Mouse (Mus musculus) hindbrain, embryonic 13.5 days (tissue): ENCODE results near the gene Gpc6. TPM values are rescaled to one million over a fixed set of nuclear protein-coding genes. Genes with fewer than 3 reads are reported as not detected.

Experiments used
- ATAC-seq: fragments of 200-750 bp; cut with Nextera tagmentation; 2 replicates; pipeline ENCODE4 v1.8.0; 2017; ENCODE audit warnings: moderate TSS enrichment; ENCODE audit not compliant: low FRiP score
- H3K27ac ChIP-seq: fragments of 300-500 bp; sonication (generic); 2 replicates; pipeline ENCODE4 v1.5.1; 2015; ENCODE audit warnings: inconsistent platforms, mild to moderate bottlenecking, moderate library complexity
- H3K27me3 ChIP-seq: fragments of 300-500 bp; sonication (generic); 2 replicates; pipeline ENCODE4 v1.6.1; 2015; ENCODE audit warnings: mild to moderate bottlenecking, inconsistent platforms
- H3K36me3 ChIP-seq: fragments of 300-500 bp; sonication (generic); 2 replicates; pipeline ENCODE4 v1.6.1; 2015; ENCODE audit warnings: mild to moderate bottlenecking, inconsistent platforms
- H3K4me1 ChIP-seq: fragments of 300-500 bp; sonication (generic); replicated peaks from 2 replicates; pipeline ENCODE4 v1.6.1; 2015; ENCODE audit warnings: inconsistent platforms
- H3K4me2 ChIP-seq: fragments of 300-500 bp; sonication (generic); 2 replicates; pipeline ENCODE4 v1.6.1; 2015; ENCODE audit warnings: inconsistent platforms, mild to moderate bottlenecking, moderate library complexity
- H3K4me3 ChIP-seq: fragments of 300-500 bp; sonication (generic); 2 replicates; pipeline ENCODE4 v1.5.1; 2015; ENCODE audit warnings: mild to moderate bottlenecking, inconsistent platforms
- H3K9ac ChIP-seq: fragments of 300-500 bp; sonication (generic); 2 replicates; pipeline ENCODE4 v1.6.1; 2015; ENCODE audit warnings: mild to moderate bottlenecking, inconsistent platforms
- H3K9me3 ChIP-seq: fragments of 300-500 bp; sonication (generic); 2 replicates; pipeline ENCODE4 v1.6.1; 2016; ENCODE audit warnings: inconsistent platforms
- WGBS: fragments of 180-500 bp; shearing (Covaris S2); methylation state at CpG from one replicate; pipeline ENCODE4 v1.1.7; 2015; 5-methylcytosine and 5-hydroxymethylcytosine counted together
- polyA plus RNA-seq: library from polyadenylated mRNA; unstranded; fragments of >200 nt; fragmentation: Nextera tagmentation; extraction: Ambion mirVana; gene quantifications from 2 replicates; pipeline ENCODE4 v1.2.1, GENCODE M21; 2015

Gene Gpc6
- polyA plus RNA-seq, 1 experiment from 2014 or later, result 20.8 TPM

DNA sequence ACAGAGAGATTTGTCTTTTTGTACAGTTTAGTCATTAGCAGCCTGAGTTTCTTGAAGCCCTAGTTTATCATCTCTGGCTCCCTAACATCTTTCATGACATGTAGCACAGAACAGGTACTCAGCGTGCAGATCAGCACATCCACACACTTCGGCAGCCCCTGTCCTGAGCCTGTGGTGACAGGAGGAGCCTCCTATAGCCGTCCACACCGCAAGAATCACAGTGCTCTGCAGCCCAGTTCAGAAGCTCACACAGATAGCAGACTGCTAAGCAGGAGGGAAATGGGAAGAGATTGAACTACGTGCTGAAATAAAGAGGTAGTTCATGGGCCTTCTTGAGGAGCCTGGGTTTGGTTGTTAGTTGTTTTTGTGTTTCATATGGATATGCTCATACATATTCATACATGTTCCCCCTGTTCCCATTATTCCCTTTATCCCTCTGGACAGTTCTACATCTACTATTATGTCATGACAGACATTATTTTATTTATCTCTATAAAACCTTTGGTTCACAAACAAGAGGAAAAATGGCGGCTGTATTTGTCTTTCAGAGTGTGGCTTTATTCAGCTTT, 832.8 kb downstream of the Gpc6 start:
- WGBS, result 43% methylated on average over 6 of the region's 6 CpGs
- Histone ChIP-seq H3K27ac (peak overlapping the region; percentile 55), H3K4me3 (no peak overlapping the region), H3K9ac (no peak overlapping the region), H3K27me3 (no peaks in the 10 kb centered on the region), H3K4me2 (no peak overlapping the region), H3K36me3 (no peaks in the 10 kb centered on the region), H3K4me1 (peaks cover 16% of the 10 kb centered on the region), H3K9me3 (no peaks in the 10 kb centered on the region)
- 0 out of 2 replicates have a peak, but pooled peaks have one; percentile 54 for ATAC-seq

DNA sequence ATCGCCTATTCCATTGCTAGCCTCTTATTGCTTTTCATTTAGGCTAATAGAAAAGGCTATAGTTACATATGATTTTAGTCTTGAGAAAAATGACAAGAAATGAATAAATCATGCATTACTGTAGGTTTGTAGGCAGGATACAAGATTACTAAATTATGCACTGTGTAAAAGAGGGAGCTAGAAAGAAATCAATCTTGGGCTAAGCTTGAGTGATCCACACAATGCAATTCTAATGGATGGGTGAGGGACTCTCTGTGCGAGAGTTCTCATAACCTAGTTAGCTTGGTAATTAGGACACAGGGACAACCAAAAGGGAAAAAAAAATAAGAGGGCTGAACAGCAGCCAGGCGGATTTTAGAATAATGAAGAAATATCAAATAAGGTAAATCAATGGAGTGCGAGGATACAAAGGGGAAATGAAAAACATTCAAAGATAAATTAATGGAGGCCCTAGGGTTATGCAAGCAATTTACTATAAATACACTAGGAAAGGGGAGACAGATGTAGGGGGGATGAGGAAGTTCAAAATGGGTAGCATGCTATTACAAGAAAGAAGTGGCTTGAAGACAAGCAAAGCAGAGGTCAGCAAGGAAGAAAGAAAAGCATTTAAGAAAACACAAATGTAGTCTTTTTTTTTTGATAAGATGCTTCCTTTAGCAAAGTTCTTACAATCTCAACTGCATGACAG, 835.9 kb downstream of the Gpc6 start:
- H3K27ac ChIP-seq, result 0 out of 2 replicates have a peak overlapping the region, but pooled peaks have one; percentile 35
- no peaks in the 10 kb centered on the region for H3K9me3 ChIP-seq
- no peaks in the 10 kb centered on the region for H3K27me3 ChIP-seq
- WGBS, result 55% methylated on average over 4 of the region's 4 CpGs
- H3K4me3 ChIP-seq, result no peak overlapping the region
- H3K4me1 ChIP-seq, result peaks cover 16% of the 10 kb centered on the region
- no peak; the same call in 1 of the 2 replicates for ATAC-seq
- no peak overlapping the region for H3K4me2 ChIP-seq
- no peaks in the 10 kb centered on the region for H3K36me3 ChIP-seq
- H3K9ac ChIP-seq, result no peak overlapping the region

DNA sequence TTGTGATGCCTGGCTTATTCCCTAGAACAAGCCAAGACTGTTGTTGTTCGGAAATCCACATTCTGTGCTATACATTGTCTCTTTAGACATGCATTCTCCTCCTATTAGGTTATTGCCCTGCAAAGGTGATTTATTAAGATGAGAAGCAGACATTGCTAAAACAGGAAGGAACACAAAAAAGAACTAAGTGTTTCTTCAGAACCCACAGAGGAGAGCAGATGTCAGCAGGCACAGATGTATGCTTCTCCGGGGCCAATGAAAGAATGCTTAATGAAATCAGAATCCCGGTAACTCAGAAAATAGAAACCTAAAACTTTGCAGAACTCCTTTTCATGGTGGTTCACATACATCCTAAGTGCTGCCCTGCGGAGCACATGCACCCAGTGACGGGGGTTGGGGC, 837.8 kb downstream of the Gpc6 start:
- Histone ChIP-seq H3K36me3 (no peaks in the 10 kb centered on the region), H3K4me1 (peaks cover 9% of the 10 kb centered on the region), H3K4me3 (no peak overlapping the region), H3K4me2 (no peak overlapping the region), H3K27me3 (no peaks in the 10 kb centered on the region), H3K9me3 (no peaks in the 10 kb centered on the region), H3K9ac (no peak overlapping the region), H3K27ac (no peak overlapping the region)
- no peak for ATAC-seq
- 54% methylated on average over 5 of the region's 5 CpGs for WGBS

DNA sequence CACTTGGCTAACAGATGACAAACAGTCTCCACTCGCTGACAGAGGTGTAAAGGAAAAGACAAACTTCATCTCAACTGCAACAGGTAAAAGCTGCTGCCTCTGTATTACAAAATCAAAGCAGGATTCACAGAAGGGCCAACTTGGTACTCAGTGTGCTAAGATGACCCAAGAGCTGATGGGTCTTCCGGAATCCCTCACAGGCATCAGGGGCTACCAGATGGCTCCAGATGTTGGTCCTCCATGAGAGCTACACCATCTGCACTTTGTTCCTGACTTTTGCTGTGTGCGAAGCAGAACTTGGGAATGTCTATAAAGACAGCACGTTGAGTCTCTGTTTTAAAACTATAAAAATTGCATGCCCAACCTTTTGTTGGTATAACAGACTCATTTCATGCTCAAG, 842.7 kb downstream of the Gpc6 start:
- no peaks in the 10 kb centered on the region for H3K36me3 ChIP-seq
- no peak overlapping the region for H3K9ac ChIP-seq
- H3K4me1 ChIP-seq, result 0 out of 2 replicates have a peak, but pooled peaks cover 3% of the 10 kb centered on the region
- H3K27me3 ChIP-seq, result no peaks in the 10 kb centered on the region
- no peaks in the 10 kb centered on the region for H3K9me3 ChIP-seq
- no peak overlapping the region for H3K4me3 ChIP-seq
- H3K4me2 ChIP-seq, result no peak overlapping the region
- no peak for ATAC-seq
- 92% methylated on average over 4 of the region's 4 CpGs for WGBS
- no peak overlapping the region for H3K27ac ChIP-seq

DNA sequence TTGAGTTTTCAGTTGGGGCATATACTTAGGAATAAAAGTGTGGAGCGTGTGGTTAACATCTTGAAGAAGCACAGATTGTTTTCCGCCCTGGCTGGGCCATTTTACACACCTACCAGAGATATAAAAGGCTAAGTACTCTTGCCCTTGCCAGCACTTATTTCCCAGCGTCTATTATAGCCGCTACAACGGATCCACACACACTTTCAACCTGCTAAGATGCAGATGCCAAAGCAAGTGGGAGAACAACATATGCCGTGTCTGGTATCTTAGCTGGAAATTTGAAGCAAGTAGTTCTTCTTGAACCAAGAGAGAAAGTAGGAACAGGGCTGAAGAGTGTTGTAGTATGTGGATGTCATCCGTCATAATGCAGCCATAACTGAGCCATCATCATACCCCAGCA, 843.6 kb downstream of the Gpc6 start:
- 91% methylated on average over 7 of the region's 7 CpGs for WGBS
- H3K27me3 ChIP-seq, result no peaks in the 10 kb centered on the region
- no peak overlapping the region for H3K9ac ChIP-seq
- H3K9me3 ChIP-seq, result no peaks in the 10 kb centered on the region
- H3K4me1 ChIP-seq, result peaks cover 8% of the 10 kb centered on the region
- no peaks in the 10 kb centered on the region for H3K36me3 ChIP-seq
- no peak for ATAC-seq
- H3K4me2 ChIP-seq, result no peak overlapping the region
- no peak overlapping the region for H3K27ac ChIP-seq
- no peak overlapping the region for H3K4me3 ChIP-seq

DNA sequence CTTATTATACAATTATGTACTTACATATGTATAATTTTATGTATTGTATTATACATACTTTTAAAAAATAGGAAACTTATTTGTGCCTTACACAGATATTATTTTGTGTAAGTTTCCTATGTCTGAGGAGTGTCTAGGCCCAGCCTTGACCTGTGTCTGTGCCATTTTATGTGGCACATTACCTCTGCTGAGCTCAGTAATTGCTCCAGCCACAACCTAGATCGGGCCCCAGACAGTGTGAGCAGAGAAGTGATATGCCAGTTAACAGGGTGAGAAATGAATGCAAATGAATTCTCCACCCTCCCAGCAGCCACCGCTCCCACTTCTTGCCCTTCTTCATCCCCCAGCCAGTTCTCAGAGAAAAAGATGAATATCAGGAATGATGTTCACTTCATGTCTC, 848.3 kb downstream of the Gpc6 start:
- no peak overlapping the region for H3K4me3 ChIP-seq
- ATAC-seq, result no peak
- no peaks in the 10 kb centered on the region for H3K27me3 ChIP-seq

DNA sequence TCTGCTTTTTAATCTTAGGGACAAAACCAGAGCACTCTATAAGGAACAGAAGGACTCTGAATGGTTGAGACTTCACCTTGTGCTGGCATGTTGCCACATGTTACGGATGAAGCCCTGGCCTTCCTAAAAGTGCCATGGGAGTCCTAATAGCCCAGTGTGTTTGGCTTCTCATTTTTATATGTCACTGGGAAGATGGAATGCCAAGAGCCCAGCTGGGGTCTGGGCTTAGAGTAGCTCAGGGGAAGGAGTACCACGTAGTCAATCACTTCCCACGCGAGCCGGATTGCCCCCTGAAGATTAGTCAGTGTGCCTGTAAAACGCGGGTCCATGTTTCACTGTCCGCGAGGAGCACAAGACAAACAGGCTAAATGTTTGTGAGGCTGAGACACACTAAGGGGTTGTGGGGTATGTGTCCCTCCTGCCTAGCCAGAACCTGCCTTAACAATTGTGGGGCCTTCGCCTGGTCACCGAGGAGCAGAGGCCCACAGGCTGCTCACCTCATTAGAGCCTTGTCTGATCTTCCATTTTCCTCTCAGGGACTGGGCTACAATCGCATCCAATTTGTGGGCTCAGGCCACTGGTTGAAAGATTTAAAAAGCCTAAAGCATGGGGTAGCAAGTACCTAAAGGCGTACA, 852.9 kb downstream of the Gpc6 start:
- 49% methylated on average over 13 of the region's 13 CpGs for WGBS
- peak overlapping the region; percentile 6; the same call in 1 of the 2 replicates for H3K27ac ChIP-seq
- H3K4me1 ChIP-seq, result peaks cover 24% of the 10 kb centered on the region
- H3K9ac ChIP-seq, result no peak overlapping the region
- no peaks in the 10 kb centered on the region for H3K36me3 ChIP-seq
- peak; percentile 52; the same call in 1 of the 2 replicates for ATAC-seq
- H3K4me3 ChIP-seq, result no peak overlapping the region
- H3K4me2 ChIP-seq, result no peak overlapping the region
- no peaks in the 10 kb centered on the region for H3K27me3 ChIP-seq
- H3K9me3 ChIP-seq, result no peaks in the 10 kb centered on the region

More for the DNA sequence above, 848.3 kb downstream of the Gpc6 start:
- Histone ChIP-seq H3K27ac (no peak overlapping the region), H3K36me3 (no peaks in the 10 kb centered on the region), H3K9me3 (no peaks in the 10 kb centered on the region), H3K9ac (no peak overlapping the region), H3K4me2 (no peak overlapping the region), H3K4me1 (peaks cover 17% of the 10 kb centered on the region)
- WGBS, result 31% methylated on average over 2 of the region's 2 CpGs

DNA sequence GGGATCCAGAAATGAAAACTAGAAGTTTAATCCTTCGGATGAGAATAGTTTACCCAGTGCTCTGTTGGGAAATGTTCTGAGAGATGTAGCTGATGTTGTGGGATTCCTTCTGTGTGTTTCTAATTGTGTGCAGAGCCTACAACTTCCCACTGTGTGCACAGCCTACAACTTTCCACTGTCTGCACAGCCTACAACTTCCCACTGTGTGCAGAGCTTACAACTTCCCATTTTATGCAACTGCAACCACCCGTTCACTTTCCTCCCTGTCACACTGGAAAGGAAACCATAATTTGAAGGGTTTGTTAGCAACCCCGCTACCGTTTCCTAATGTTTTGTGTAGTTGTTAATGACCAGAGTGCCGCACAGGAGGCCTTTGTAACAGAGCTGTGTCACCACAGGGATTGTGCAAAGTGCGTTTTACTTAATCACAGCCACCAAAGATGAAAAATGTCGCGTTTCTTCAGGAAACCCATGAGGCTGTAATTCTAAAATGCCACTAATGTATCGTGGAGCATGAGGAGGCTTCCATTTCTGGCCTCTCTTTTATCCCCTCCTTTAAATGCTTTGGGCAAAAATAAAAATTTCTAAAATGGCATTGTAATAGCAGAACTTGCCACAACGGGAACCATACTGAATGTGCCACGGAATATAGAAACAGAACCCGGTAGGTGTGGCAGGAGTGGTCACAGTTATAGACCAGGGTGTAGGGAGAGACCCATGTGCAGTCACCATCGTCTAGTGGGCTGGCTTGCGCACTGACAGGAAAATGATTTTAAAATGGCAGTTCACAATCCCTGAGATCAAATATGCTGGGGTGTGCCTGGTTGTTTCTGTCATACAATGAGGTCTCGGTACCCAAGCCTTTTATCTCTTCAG, 853.7 kb downstream of the Gpc6 start:
- Histone ChIP-seq H3K27ac (peak overlapping the region; percentile 18; the same call in 1 of the 2 replicates), H3K27me3 (no peaks in the 10 kb centered on the region), H3K4me3 (no peak overlapping the region), H3K4me1 (peaks cover 23% of the 10 kb centered on the region), H3K4me2 (no peak overlapping the region), H3K36me3 (no peaks in the 10 kb centered on the region), H3K9me3 (no peaks in the 10 kb centered on the region), H3K9ac (no peak overlapping the region)
- WGBS, result 65% methylated on average over 15 of the region's 15 CpGs
- ATAC-seq, result 0 out of 2 replicates have a peak, but pooled peaks have one; percentile 29

DNA sequence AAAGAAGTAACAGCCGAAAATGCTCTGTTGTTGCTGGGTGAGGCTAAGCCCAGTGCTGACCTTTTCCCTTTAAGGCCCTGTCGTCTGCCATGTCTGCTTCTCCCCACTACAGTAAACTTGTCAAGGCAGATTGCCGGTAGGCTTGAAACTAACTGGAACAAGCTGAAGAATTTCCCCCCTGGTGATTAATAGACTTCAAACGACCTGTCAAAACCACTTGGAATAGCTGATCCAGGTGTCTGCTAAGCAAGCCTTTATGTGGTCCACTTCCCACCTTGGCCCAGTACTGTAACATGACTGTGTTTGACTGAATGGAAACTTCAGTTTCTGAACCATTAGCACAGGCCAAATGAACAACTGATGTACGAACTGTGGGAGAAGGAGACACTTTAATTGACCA, 856.6 kb downstream of the Gpc6 start:
- Histone ChIP-seq H3K27me3 (no peaks in the 10 kb centered on the region), H3K9me3 (no peaks in the 10 kb centered on the region), H3K4me2 (no peak overlapping the region), H3K4me3 (no peak overlapping the region), H3K27ac (no peak overlapping the region), H3K4me1 (peaks cover 46% of the 10 kb centered on the region), H3K36me3 (no peaks in the 10 kb centered on the region), H3K9ac (no peak overlapping the region)
- 69% methylated on average over 5 of the region's 5 CpGs for WGBS
- no peak for ATAC-seq

DNA sequence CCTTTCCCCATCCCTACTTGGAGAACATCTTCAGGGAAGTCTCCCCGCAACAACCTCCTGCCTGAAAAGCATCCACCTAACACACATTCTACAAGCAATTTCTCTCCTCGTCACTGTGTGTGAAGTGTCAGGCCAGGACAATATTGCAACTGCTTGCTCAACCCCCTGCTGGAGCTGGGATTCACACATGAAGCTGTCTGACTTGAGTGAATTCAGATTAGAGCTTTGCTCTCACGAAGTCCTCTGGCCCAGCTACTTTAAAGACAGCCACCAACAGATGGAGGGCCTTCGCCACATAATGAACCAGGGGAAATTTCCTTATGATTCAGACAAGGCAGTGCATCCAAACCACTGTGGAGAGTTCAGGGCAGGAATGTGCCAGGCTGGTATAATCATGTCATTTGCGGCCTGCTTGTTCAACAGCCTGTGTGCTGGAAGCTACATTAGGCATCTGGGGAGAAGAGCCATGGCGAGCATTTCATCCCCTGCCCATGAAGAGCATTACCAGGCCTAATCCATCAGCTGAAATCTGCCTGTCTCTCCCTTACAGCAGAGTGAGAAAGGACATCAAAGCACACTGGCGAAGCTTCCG, 858.7 kb downstream of the Gpc6 start:
- H3K27me3 ChIP-seq, result no peaks in the 10 kb centered on the region
- peak overlapping the region; percentile 19; the same call in 1 of the 2 replicates for H3K27ac ChIP-seq
- no peak overlapping the region for H3K9ac ChIP-seq
- ATAC-seq, result no peak
- 60% methylated on average over 8 of the region's 8 CpGs for WGBS
- no peak overlapping the region for H3K4me2 ChIP-seq
- H3K36me3 ChIP-seq, result no peaks in the 10 kb centered on the region
- peaks cover 34% of the 10 kb centered on the region for H3K4me1 ChIP-seq
- no peak overlapping the region for H3K4me3 ChIP-seq
- H3K9me3 ChIP-seq, result no peaks in the 10 kb centered on the region

DNA sequence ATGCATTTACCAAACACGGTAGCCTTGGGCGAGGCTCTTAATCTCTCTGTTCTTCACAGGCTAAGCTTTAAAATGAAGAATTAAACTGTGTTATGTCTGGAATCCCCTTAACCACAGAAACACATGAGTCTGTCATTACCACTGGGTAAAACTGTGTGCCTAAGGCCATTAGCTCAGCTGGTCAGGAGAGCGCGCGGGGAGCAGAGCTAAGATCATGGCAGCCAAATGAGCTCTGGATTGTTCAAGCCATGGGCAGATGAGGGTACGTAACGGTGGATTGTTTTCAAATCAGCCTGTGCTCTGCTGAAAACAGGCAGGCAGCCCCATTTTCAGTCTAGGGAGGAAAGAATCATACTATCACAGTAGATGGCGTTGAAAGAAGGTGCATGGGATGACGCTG, 859.8 kb downstream of the Gpc6 start:
- no peaks in the 10 kb centered on the region for H3K27me3 ChIP-seq
- peaks cover 26% of the 10 kb centered on the region for H3K4me1 ChIP-seq
- no peaks in the 10 kb centered on the region for H3K36me3 ChIP-seq
- H3K4me3 ChIP-seq, result no peak overlapping the region
- WGBS, result 69% methylated on average over 9 of the region's 9 CpGs
- no peak overlapping the region for H3K4me2 ChIP-seq
- no peaks in the 10 kb centered on the region for H3K9me3 ChIP-seq
- ATAC-seq, result peak; percentile 58; the same call in 1 of the 2 replicates
- 0 out of 2 replicates have a peak overlapping the region, but pooled peaks have one; percentile 2 for H3K27ac ChIP-seq
- no peak overlapping the region for H3K9ac ChIP-seq
